Mouse (Mus musculus) spleen, adult 2 months (tissue): ENCODE results near the gene Zbtb20. TPM values are rescaled to one million over a fixed set of nuclear protein-coding genes. Genes with fewer than 3 reads are reported as not detected.

Experiments
- DNase-seq, 2 experiments: peaks; one replicate each; pipeline versions ENCODE4 v3.0.0 to v3.0.0-alpha.2; 2012 to 2021; ENCODE audit warnings: low spot score in 2 of 2, low read depth in 1 of 2
- H3K27ac ChIP-seq: fragments of 200-500 bp; 2 replicates; pipeline ENCODE4 v1.5.1; 2012; ENCODE audit warnings: low read length, inconsistent platforms; ENCODE audit not compliant: insufficient read depth
- H3K27me3 ChIP-seq: fragments of 200-500 bp; 2 replicates; pipeline ENCODE4 v1.6.1; 2012; ENCODE audit warnings: mild to moderate bottlenecking, moderate library complexity, low read length, inconsistent platforms; ENCODE audit not compliant: control insufficient read depth, insufficient read depth
- H3K36me3 ChIP-seq: fragments of 200-500 bp; 2 replicates; pipeline ENCODE4 v1.6.1; 2012; ENCODE audit warnings: mild to moderate bottlenecking, low read length, inconsistent platforms; ENCODE audit not compliant: control insufficient read depth, insufficient read depth
- H3K4me1 ChIP-seq: fragments of 200-500 bp; 2 replicates; pipeline ENCODE4 v1.6.1; 2011; ENCODE audit warnings: inconsistent platforms; ENCODE audit not compliant: control insufficient read depth, insufficient read depth, insufficient read length
- H3K4me3 ChIP-seq: fragments of 200-500 bp; 2 replicates; pipeline ENCODE4 v1.5.1; 2011; ENCODE audit warnings: mild to moderate bottlenecking, inconsistent platforms; ENCODE audit not compliant: insufficient read depth, insufficient read length; ENCODE audit errors: extremely low read depth
- CTCF ChIP-seq: fragments of 200-500 bp; IDR thresholded peaks from 2 replicates; pipeline ENCODE4 v1.5.1; 2011; ENCODE audit warnings: mild to moderate bottlenecking, inconsistent platforms; ENCODE audit not compliant: insufficient read depth, insufficient read length, insufficient replicate concordance; ENCODE audit errors: extremely low read depth
- POLR2A ChIP-seq: fragments of 200-500 bp; IDR thresholded peaks from 2 replicates; pipeline ENCODE4 v1.6.1; 2011; ENCODE audit warnings: low read depth, low read length, inconsistent platforms
- WGBS: fragments of 180-500 bp; shearing (Covaris S2); methylation state at CpG from one replicate; pipeline ENCODE4 v1.1.7; 2018; 5-methylcytosine and 5-hydroxymethylcytosine counted together
- polyA plus RNA-seq: library from polyadenylated mRNA; depleted of rRNA; stranded (reverse); fragments of >200 nt; gene quantifications from 2 replicates; pipeline ENCODE4 v1.2.3, GENCODE M21; 2012

The Zbtb20 gene
- polyA plus RNA-seq, 1 experiment = 8.6 TPM

- Histone ChIP-seq H3K4me1 (no peaks in the 10 kb centered on the region), H3K27ac (no peak overlapping the region), H3K4me3 (no peak overlapping the region), H3K27me3 (no peaks in the 10 kb centered on the region), H3K36me3 (no peaks in the 10 kb centered on the region)
- TF ChIP-seq POLR2A = no peak
- TF ChIP-seq CTCF = no peak
- no peak for DNase-seq
- WGBS = 87% methylated on average over 6 of the region's 6 CpGs
These were observed 565.7 kb downstream of the Zbtb20 start for GRCm38 (mm10) chr16:43441392-43441791.

GRCm38 (mm10) chr16:43443034-43443433 lies 567.4 kb downstream of the Zbtb20 start:
- H3K4me3 ChIP-seq = no peak overlapping the region
- H3K36me3 ChIP-seq = no peaks in the 10 kb centered on the region
- H3K27me3 ChIP-seq = no peaks in the 10 kb centered on the region
- H3K27ac ChIP-seq = no peak overlapping the region
- no peaks in the 10 kb centered on the region for H3K4me1 ChIP-seq
- DNase-seq = no peak
- TF ChIP-seq POLR2A = no peak
- TF ChIP-seq CTCF = no peak
- 88% methylated on average over 2 of the region's 2 CpGs for WGBS

GRCm38 (mm10) chr16:43448141-43448981 lies 572.7 kb downstream of the Zbtb20 start:
- H3K27me3 ChIP-seq = no peaks in the 10 kb centered on the region
- no peaks in the 10 kb centered on the region for H3K4me1 ChIP-seq
- no peak for TF ChIP-seq POLR2A
- TF ChIP-seq CTCF = no peak
- H3K4me3 ChIP-seq = no peak overlapping the region
- H3K27ac ChIP-seq = no peak overlapping the region
- H3K36me3 ChIP-seq = no peaks in the 10 kb centered on the region
- DNase-seq = no peak
- WGBS = 38% methylated on average over 5 of the region's 5 CpGs

GRCm38 (mm10) chr16:43454370-43454934 lies 578.8 kb downstream of the Zbtb20 start:
- TF ChIP-seq CTCF (no peak), POLR2A (no peak)
- Histone ChIP-seq H3K4me3 (no peak overlapping the region), H3K27me3 (no peaks in the 10 kb centered on the region), H3K27ac (no peak overlapping the region), H3K4me1 (peaks cover 3% of the 10 kb centered on the region), H3K36me3 (no peaks in the 10 kb centered on the region)
- WGBS = 65% methylated on average over 4 of the region's 4 CpGs
- no peak for DNase-seq

- no peak for DNase-seq
- Histone ChIP-seq H3K27ac (no peak overlapping the region), H3K4me1 (peaks cover 3% of the 10 kb centered on the region), H3K36me3 (no peaks in the 10 kb centered on the region), H3K4me3 (no peak overlapping the region), H3K27me3 (no peaks in the 10 kb centered on the region)
- WGBS = 86% methylated on average over 8 of the region's 8 CpGs
- TF ChIP-seq CTCF = no peak
- no peak for TF ChIP-seq POLR2A
These were observed 580.9 kb downstream of the Zbtb20 start for GRCm38 (mm10) chr16:43456446-43457172.

- H3K4me1 ChIP-seq = peaks cover 6% of the 10 kb centered on the region
- no peaks in the 10 kb centered on the region for H3K27me3 ChIP-seq
- H3K36me3 ChIP-seq = no peaks in the 10 kb centered on the region
- DNase-seq = no peak
- H3K27ac ChIP-seq = no peak overlapping the region
- TF ChIP-seq CTCF (no peak), POLR2A (no peak)
- WGBS = 94% methylated on average over 8 of the region's 8 CpGs
- no peak overlapping the region for H3K4me3 ChIP-seq
These were observed 582.1 kb downstream of the Zbtb20 start for GRCm38 (mm10) chr16:43457814-43458213.
